Mouse (Mus musculus): ENCODE measurements around the gene Rtl5.

DNA sequence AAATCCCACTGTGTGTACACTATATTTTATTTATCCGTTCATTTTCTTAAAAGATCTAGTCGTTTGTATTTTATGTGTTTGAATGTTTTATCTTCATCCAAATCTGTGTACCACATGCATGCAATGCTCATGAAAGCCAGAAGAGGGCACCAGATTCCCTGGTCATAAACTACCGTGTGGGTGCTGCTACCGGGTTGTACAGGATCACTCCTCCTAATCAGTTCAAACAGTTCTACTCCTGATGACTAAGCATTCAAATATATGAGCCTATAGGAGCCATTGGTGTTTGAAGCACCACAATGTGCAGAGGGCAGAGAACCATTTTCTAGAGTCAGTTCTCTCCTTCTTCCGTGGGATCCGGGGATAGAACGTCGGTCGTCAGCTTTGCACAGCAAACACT lies 11.7 kb downstream of the Rtl5 start:
- TF ChIP-seq CTCF (IDR thresholded peaks at IDR 0.05; ENCODE audit: low read depth, low read length), result peak; percentile 43; the same call in 1 of the 2 replicates
- no peak for TF ChIP-seq POLR2A (IDR thresholded peaks at IDR 0.05; ENCODE audit: extremely low read depth, insufficient read depth, low read length)
